Mouse (Mus musculus): ENCODE data around the gene Nags. TPM values are rescaled to one million over a fixed set of nuclear protein-coding genes. Genes with fewer than 3 reads are reported as not detected.

Nags gene
- total RNA-seq, 4 experiments from 2014 or later = 0.29 TPM; not detected in 3

Other genes with a start within 250 kb of the Nags start
- gene Sost, start 178.5 kb upstream of the Nags start, total RNA-seq (2022) = under 1 TPM in 1 of 4 experiments, not detected in 3; 0.22 TPM
- not detected for gene Cfap97d1, start 161.2 kb upstream of the Nags start, total RNA-seq (2022)
- gene Dusp3, start 158.5 kb upstream of the Nags start, total RNA-seq (2022) = 100 to 1,000 TPM; 151 to 190 (median 164) TPM
- 100 to 1,000 TPM in 1 of 4 experiments, 10 to 100 TPM in 3; 88.8 to 102 (median 95.8) TPM for gene Mpp3, start 117.1 kb upstream of the Nags start, total RNA-seq (2022)
- gene Cd300lg, start 104.0 kb upstream of the Nags start, total RNA-seq (2022) = not detected
- gene Mpp2, start 57.0 kb upstream of the Nags start, total RNA-seq (2022) = 100 to 1,000 TPM; 118 to 152 (median 135) TPM
- not detected for gene Ppy, start 44.2 kb upstream of the Nags start, total RNA-seq (2022)
- not detected for gene Pyy, start 37.7 kb upstream of the Nags start, total RNA-seq (2022)
- 10 to 100 TPM; 22.6 to 27.3 (median 25.1) TPM for gene Tmem101, start 10.9 kb downstream of the Nags start, total RNA-seq (2022)
- 10 to 100 TPM; 53.5 to 61.6 (median 58.8) TPM for gene Lsm12, start 39.8 kb downstream of the Nags start, total RNA-seq (2022)
- 10 to 100 TPM; 66.0 to 74.2 (median 70.4) TPM for gene G6pc3, start 44.1 kb downstream of the Nags start, total RNA-seq (2022)
- 100 to 1,000 TPM; 219 to 252 (median 232) TPM for gene Hdac5, start 84.7 kb downstream of the Nags start, total RNA-seq (2022)
- gene BC030867, start 103.4 kb downstream of the Nags start, total RNA-seq (2022) = 1 to 10 TPM in 1 of 4 experiments, under 1 TPM in 3; 0.62 to 1.2 (median 0.64) TPM
- 1 to 10 TPM; 2.1 to 2.4 (median 2.2) TPM for gene Asb16, start 123.2 kb downstream of the Nags start, total RNA-seq (2022)
- 10 to 100 TPM; 61.4 to 72.0 (median 67.7) TPM for gene Tmub2, start 139.4 kb downstream of the Nags start, total RNA-seq (2022)
- 100 to 1,000 TPM; 153 to 169 (median 157) TPM for gene Atxn7l3, start 151.1 kb downstream of the Nags start, total RNA-seq (2022)
- gene Ubtf, start 174.2 kb downstream of the Nags start, total RNA-seq (2022) = 100 to 1,000 TPM; 106 to 122 (median 120) TPM
- under 1 TPM in 2 of 4 experiments, not detected in 2; 0.10 to 0.11 TPM for gene Slc4a1, start 220.7 kb downstream of the Nags start, total RNA-seq (2022)
- 100 to 1,000 TPM; 420 to 453 (median 428) TPM for gene Rundc3a, start 247.9 kb downstream of the Nags start, total RNA-seq (2022)